Mouse (Mus musculus) embryonic facial prominence, embryonic 15.5 days (tissue): Measurements from ENCODE around the gene Ndufs1. TPM values are rescaled to one million over a fixed set of nuclear protein-coding genes. Genes with fewer than 3 reads are reported as not detected.
A peak's percentile ranks its signal among the peaks of the same experiment; 100 is the strongest.
"Not testable (repeated sequence)": the region's sequence is repeated elsewhere in the genome, so short reads cannot be mapped to it uniquely, and the experiment has no call there.

ENCODE experiments used
- ATAC-seq: fragments of 200-750 bp; cut with Nextera tagmentation; 2 replicates; pipeline ENCODE4 v1.8.0; 2017; ENCODE audit warnings: low read depth, moderate TSS enrichment; ENCODE audit not compliant: insufficient number of reproducible peaks, low FRiP score, low TSS enrichment
- H3K27ac ChIP-seq: fragments of 300-500 bp; sonication (generic); replicated peaks from 2 replicates; pipeline ENCODE4 v1.5.1; 2015; ENCODE audit warnings: mild to moderate bottlenecking, inconsistent platforms
- H3K27me3 ChIP-seq: fragments of 300-500 bp; sonication (generic); 2 replicates; pipeline ENCODE4 v1.6.1; 2015; ENCODE audit warnings: inconsistent platforms
- H3K36me3 ChIP-seq: fragments of 300-500 bp; sonication (generic); 2 replicates; pipeline ENCODE4 v1.6.1; 2015; ENCODE audit warnings: mild to moderate bottlenecking, inconsistent platforms
- H3K4me1 ChIP-seq: fragments of 300-500 bp; sonication (generic); 2 replicates; pipeline ENCODE4 v1.6.1; 2015; ENCODE audit warnings: inconsistent platforms
- H3K4me2 ChIP-seq: fragments of 300-500 bp; sonication (generic); replicated peaks from 2 replicates; pipeline ENCODE4 v1.6.1; 2015; ENCODE audit warnings: mild to moderate bottlenecking, inconsistent platforms
- H3K4me3 ChIP-seq: fragments of 300-500 bp; sonication (generic); replicated peaks from 2 replicates; pipeline ENCODE4 v1.5.1; 2015; ENCODE audit warnings: mild to moderate bottlenecking, inconsistent platforms
- H3K9ac ChIP-seq: fragments of 300-500 bp; sonication (generic); 2 replicates; pipeline ENCODE4 v1.6.1; 2015; ENCODE audit warnings: inconsistent platforms
- H3K9me3 ChIP-seq: fragments of 300-500 bp; sonication (generic); replicated peaks from 2 replicates; pipeline ENCODE4 v1.6.1; 2016; ENCODE audit warnings: inconsistent platforms
- WGBS: fragments of 180-500 bp; shearing (Covaris S2); methylation state at CpG from one replicate; pipeline ENCODE4 v1.1.7; 2015; 5-methylcytosine and 5-hydroxymethylcytosine counted together
- polyA plus RNA-seq: library from polyadenylated mRNA; unstranded; fragments of >200 nt; fragmentation: Nextera tagmentation; extraction: Ambion mirVana; gene quantifications from 2 replicates; pipeline ENCODE4 v1.2.1, GENCODE M21; 2015

Ndufs1 gene
- polyA plus RNA-seq, 1 experiment from 2014 or later: 116 TPM

DNA sequence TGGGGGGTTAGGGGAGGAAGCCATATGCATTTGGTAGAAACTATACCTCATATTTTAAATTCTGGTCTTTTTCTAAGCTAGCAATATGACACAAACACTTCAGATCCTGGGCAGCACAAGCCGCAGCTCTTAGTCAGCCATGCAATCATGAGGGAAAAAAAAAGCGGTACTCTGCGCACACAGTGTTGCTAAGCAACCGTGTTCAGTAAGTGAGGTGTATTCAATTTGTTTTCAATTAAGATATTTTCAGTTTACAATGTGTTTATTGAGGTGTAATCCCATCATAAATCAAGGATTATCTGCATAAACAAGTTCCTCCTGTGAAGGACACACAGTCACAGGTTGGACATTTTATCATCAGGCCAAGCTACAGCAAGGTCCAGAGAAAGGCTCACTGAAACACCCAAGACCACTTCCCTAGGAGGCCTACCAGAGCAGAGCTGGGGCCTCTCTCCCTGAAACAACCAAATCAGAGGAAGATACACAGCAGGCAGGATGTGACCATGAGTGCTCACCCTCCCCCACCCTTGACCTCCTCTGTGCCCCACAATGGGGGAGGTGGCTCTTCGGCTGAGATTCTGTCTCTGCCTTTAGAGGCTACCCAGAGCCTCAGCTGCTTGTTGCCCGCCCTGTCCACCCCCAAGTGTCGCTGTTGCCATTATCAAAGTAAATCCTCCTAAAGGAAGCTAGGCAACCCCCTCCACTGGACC, 27.5 kb upstream of the Ndufs1 start:
- Histone ChIP-seq H3K27me3 (no peaks in the 10 kb centered on the region), H3K27ac (no peak overlapping the region), H3K4me2 (no peak overlapping the region), H3K4me3 (no peak overlapping the region), H3K9me3 (0 out of 2 replicates have a peak, but pooled peaks cover 3% of the 10 kb centered on the region), H3K4me1 (peaks cover 5% of the 10 kb centered on the region; the same call in 1 of the 2 replicates), H3K9ac (no peak overlapping the region), H3K36me3 (no peaks in the 10 kb centered on the region)
- 20% methylated on average over 7 of the region's 7 CpGs for WGBS
- no peak for ATAC-seq

DNA sequence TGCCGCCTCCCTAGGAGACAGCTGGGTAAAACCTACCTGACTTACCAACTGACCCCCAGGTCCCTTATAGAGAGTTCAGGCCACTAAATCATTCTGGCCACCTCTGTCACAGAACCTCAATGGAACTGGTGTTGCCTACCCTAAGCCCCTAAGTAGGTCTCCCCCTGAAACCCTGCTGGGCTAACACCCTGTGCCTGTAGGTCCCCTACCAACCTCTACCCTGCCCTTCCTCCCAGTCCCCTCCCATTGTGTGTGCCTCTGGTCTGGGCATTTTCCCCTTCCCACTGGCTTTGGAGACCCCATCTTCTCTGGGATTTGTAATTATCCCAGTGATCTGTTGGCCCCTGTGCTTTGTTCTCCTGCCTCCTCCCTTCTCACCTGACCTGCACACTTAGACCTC, 26.8 kb upstream of the Ndufs1 start:
- H3K27ac ChIP-seq: no peak overlapping the region
- no peak overlapping the region for H3K4me2 ChIP-seq
- no peak for ATAC-seq
- H3K27me3 ChIP-seq: no peaks in the 10 kb centered on the region
- H3K36me3 ChIP-seq: no peaks in the 10 kb centered on the region
- 92% methylated on average over 1 of the region's 1 CpGs for WGBS
- H3K9ac ChIP-seq: no peak overlapping the region
- no peak overlapping the region for H3K4me3 ChIP-seq
- H3K9me3 ChIP-seq: 0 out of 2 replicates have a peak, but pooled peaks cover 3% of the 10 kb centered on the region
- peaks cover 5% of the 10 kb centered on the region; the same call in 1 of the 2 replicates for H3K4me1 ChIP-seq

GRCm38 (mm10) chr1:63201672-63202071, 25.0 kb upstream of the Ndufs1 start:
- Histone ChIP-seq H3K9me3 (0 out of 2 replicates have a peak, but pooled peaks cover 3% of the 10 kb centered on the region), H3K4me1 (peaks cover 5% of the 10 kb centered on the region; the same call in 1 of the 2 replicates), H3K4me3 (no peak overlapping the region), H3K27me3 (no peaks in the 10 kb centered on the region), H3K27ac (no peak overlapping the region), H3K9ac (no peak overlapping the region), H3K4me2 (no peak overlapping the region), H3K36me3 (no peaks in the 10 kb centered on the region)
- WGBS: 86% methylated on average over 1 of the region's 1 CpGs
- ATAC-seq: no peak

DNA sequence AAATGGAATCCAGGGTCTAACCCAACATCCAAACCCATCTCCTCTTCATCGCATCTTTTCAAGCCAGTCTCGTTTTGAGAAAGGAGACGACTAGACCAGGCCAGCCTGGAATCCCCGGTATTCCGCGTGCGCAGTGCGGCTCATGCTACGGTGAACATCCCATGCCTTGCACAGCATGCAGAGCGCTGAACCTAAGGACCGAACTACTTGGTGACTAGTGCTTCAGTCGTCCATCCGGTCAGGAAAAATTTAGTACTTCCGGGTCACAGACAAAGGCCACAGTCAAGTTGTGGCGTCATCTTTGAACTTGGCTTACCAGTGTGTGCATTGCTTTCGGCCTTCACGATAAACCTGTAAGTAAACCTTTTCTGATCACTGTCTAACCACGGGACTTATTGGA, 23.7 kb upstream of the Ndufs1 start:
- Histone ChIP-seq H3K4me1 (peaks cover 5% of the 10 kb centered on the region; the same call in 1 of the 2 replicates), H3K4me2 (no peak overlapping the region), H3K4me3 (no peak overlapping the region), H3K9me3 (0 out of 2 replicates have a peak, but pooled peaks cover 3% of the 10 kb centered on the region), H3K36me3 (no peaks in the 10 kb centered on the region), H3K27me3 (no peaks in the 10 kb centered on the region), H3K9ac (no peak overlapping the region), H3K27ac (no peak overlapping the region)
- WGBS: 95% methylated on average over 18 of the region's 18 CpGs
- no peak for ATAC-seq

GRCm38 (mm10) chr1:63199387-63199786, 22.8 kb upstream of the Ndufs1 start:
- Histone ChIP-seq H3K4me2 (no peak overlapping the region), H3K9ac (no peak overlapping the region), H3K4me1 (peaks cover 2% of the 10 kb centered on the region; the same call in 1 of the 2 replicates), H3K36me3 (no peaks in the 10 kb centered on the region), H3K27ac (no peak overlapping the region), H3K9me3 (0 out of 2 replicates have a peak, but pooled peaks cover 3% of the 10 kb centered on the region), H3K4me3 (no peak overlapping the region), H3K27me3 (no peaks in the 10 kb centered on the region)
- 71% methylated on average over 6 of the region's 6 CpGs for WGBS
- ATAC-seq: no peak

GRCm38 (mm10) chr1:63195848-63196512, 19.3 kb upstream of the Ndufs1 start:
- no peak for ATAC-seq
- WGBS: 46% methylated on average over 5 of the region's 5 CpGs
- H3K9me3 ChIP-seq: 0 out of 2 replicates have a peak, but pooled peaks cover 3% of the 10 kb centered on the region
- no peaks in the 10 kb centered on the region for H3K36me3 ChIP-seq
- H3K4me1 ChIP-seq: no peaks in the 10 kb centered on the region
- H3K4me3 ChIP-seq: no peak overlapping the region
- no peaks in the 10 kb centered on the region for H3K27me3 ChIP-seq
- H3K4me2 ChIP-seq: no peak overlapping the region
- H3K9ac ChIP-seq: no peak overlapping the region
- H3K27ac ChIP-seq: no peak overlapping the region

GRCm38 (mm10) chr1:63192306-63193065, 15.9 kb upstream of the Ndufs1 start:
- Histone ChIP-seq H3K36me3 (no peaks in the 10 kb centered on the region), H3K4me1 (no peaks in the 10 kb centered on the region), H3K4me2 (no peak overlapping the region), H3K9ac (no peak overlapping the region), H3K4me3 (no peak overlapping the region), H3K9me3 (no peaks in the 10 kb centered on the region), H3K27ac (no peak overlapping the region), H3K27me3 (no peaks in the 10 kb centered on the region)
- no peak for ATAC-seq
- 76% methylated on average over 11 of the region's 11 CpGs for WGBS

DNA sequence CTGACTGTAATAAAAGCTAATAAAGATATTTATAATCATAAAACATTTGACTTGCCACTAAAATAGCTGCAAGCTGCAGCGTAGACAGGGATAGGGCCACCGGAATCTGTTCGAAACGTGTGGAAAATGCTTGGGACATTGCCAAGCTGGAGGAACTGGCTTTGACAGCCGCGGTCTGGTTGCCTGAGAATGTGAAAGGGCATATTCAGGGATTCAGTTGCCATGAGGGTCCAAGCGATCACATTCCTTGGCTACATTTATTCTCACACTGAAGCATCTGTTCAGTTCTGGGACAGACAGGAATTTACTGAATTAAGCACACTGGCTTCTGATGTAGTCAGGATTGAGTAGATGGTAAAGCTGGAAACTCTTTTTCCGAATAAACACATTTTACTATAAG, 14.2 kb upstream of the Ndufs1 start:
- Histone ChIP-seq H3K36me3 (no peaks in the 10 kb centered on the region), H3K9me3 (no peaks in the 10 kb centered on the region), H3K4me3 (no peak overlapping the region), H3K27me3 (no peaks in the 10 kb centered on the region), H3K9ac (no peak overlapping the region), H3K4me1 (no peaks in the 10 kb centered on the region), H3K4me2 (no peak overlapping the region; the same call in 1 of the 2 replicates), H3K27ac (peak overlapping the region; percentile 60; the same call in 1 of the 2 replicates)
- ATAC-seq: peak; percentile 51; the same call in 1 of the 2 replicates
- WGBS: 48% methylated on average over 8 of the region's 8 CpGs

DNA sequence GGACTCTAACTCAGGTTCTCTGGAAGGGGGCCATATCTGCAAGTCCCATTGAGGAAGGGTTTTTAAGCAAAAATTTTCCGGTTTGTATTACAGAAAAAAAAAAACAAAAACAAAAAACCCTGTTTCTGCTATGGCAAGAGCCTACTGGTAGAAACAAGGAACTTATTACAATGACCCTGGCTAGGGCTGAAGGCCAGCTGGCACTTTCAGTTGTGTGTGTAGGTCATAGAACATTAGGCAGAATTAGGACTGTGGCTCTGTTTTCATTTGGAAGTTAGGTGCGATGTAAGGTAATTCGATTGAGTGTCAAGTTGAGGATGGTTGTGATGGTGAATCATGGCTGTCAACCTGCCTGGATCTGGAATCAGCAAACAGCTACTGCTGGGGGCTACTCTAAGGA, 11.9 kb upstream of the Ndufs1 start:
- Histone ChIP-seq H3K9ac (no peak overlapping the region), H3K4me1 (no peaks in the 10 kb centered on the region), H3K4me3 (no peak overlapping the region), H3K27me3 (no peaks in the 10 kb centered on the region), H3K4me2 (no peak overlapping the region), H3K27ac (no peak overlapping the region), H3K9me3 (no peaks in the 10 kb centered on the region), H3K36me3 (no peaks in the 10 kb centered on the region)
- 77% methylated on average over 3 of the region's 3 CpGs for WGBS
- no peak for ATAC-seq

DNA sequence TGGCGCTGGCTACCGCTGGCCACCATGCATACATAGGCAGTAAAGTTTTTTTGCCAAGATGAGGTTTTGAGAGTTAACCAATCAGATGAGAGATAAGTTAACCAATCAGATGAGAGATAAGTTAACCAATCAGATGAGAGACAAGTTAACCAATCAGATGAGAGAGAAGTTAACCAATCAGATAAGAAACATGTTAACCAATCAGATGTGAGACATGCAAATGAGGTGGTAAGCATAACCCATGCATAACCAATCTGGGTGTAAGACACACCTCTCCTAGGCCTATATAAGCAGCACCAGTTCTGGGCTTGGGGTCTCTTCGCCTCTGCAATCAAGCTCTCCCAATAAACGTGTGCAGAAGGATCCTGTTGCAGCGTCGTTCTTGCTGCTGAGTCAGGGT, 8.8 kb upstream of the Ndufs1 start:
- H3K4me1 ChIP-seq, H3K36me3 ChIP-seq, ATAC-seq, H3K4me2 ChIP-seq, H3K9me3 ChIP-seq, H3K27me3 ChIP-seq, H3K4me3 ChIP-seq, H3K27ac ChIP-seq, H3K9ac ChIP-seq: not testable (repeated sequence)
- WGBS: 94% methylated on average over 6 of the region's 6 CpGs

DNA sequence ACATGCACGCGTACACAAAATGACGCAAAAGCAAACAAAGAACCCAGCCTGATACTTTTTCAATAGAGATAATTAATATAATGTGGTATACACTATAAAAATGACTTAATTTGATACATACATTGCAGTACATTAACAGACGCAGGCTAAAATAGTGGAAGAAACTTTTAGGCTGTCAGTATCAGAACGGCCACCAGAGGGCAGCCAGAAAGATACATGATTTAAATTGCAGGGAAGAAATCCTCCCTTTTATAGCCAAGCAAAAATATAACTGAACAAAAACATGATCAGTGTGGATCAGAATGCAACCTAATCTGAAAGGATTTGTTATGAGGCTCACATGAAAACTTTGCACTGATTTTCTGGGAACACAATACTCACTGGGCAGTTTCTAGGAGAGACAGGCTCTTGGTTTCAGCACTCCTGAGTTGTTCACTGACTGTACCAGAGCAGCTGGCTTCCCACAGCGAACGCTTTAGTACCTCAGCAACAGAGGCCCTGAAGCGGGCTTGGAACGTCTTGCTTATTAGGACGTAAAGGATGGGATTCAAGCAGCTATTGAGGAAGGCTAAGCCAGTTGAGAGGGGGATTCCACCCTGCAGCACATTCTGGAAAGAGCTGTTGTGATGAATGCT, 6.1 kb upstream of the Ndufs1 start:
- H3K4me1 ChIP-seq: peaks cover 7% of the 10 kb centered on the region
- peaks cover 22% of the 10 kb centered on the region for H3K36me3 ChIP-seq
- H3K27ac ChIP-seq: no peak overlapping the region
- WGBS: 49% methylated on average over 10 of the region's 10 CpGs
- ATAC-seq: no peak
- no peaks in the 10 kb centered on the region for H3K9me3 ChIP-seq
- H3K27me3 ChIP-seq: no peaks in the 10 kb centered on the region
- no peak overlapping the region for H3K4me3 ChIP-seq
- no peak overlapping the region for H3K4me2 ChIP-seq
- no peak overlapping the region for H3K9ac ChIP-seq
